Mouse (Mus musculus): Measurements from ENCODE around the gene Fuca1.

- peak; percentile 74 for TF ChIP-seq POLR2A (IDR thresholded peaks at IDR 0.05; ENCODE audit: insufficient read depth, low read depth, low read length)
- peak; percentile 17 for TF ChIP-seq CTCF (IDR thresholded peaks at IDR 0.05)
- TF ChIP-seq EP300 (IDR thresholded peaks at IDR 0.05; ENCODE audit: insufficient read depth, low read depth, low read length), result peak; percentile 76; the same call in 1 of the 2 replicates
These were observed 52.0 kb downstream of the Fuca1 start, which contains the start of gene Lypla2 for GRCm38 (mm10) chr4:135972556-135972906.
